Mouse (Mus musculus) liver, postnatal 0 days (tissue): ENCODE data around the gene Epha4. TPM values are rescaled to one million over a fixed set of nuclear protein-coding genes. Genes with fewer than 3 reads are reported as not detected.

Experiments
- ATAC-seq: fragments of 200-750 bp; cut with Nextera tagmentation; 2 replicates; pipeline ENCODE4 v1.8.0; 2017; ENCODE audit warnings: mild to moderate bottlenecking, moderate library complexity
- DNase-seq: peaks from one replicate; pipeline ENCODE4 v3.0.0-alpha.2; 2016
- H3K27ac ChIP-seq: fragments of 300-500 bp; sonication (generic); 2 replicates; pipeline ENCODE4 v1.5.1; 2014; ENCODE audit warnings: antibody characterized with exemption, moderate library complexity, mild to moderate bottlenecking, low read depth
- H3K27me3 ChIP-seq: fragments of 300-500 bp; sonication (generic); 2 replicates; pipeline ENCODE4 v1.6.1; 2014; ENCODE audit warnings: low read length, control low read depth, mixed read lengths; ENCODE audit not compliant: insufficient read depth
- H3K36me3 ChIP-seq: fragments of 300-500 bp; sonication (generic); replicated peaks from 2 replicates; pipeline ENCODE4 v1.6.1; 2014; ENCODE audit warnings: mild to moderate bottlenecking, control low read depth, low read length, moderate library complexity, mixed read lengths; ENCODE audit not compliant: insufficient read depth
- H3K4me1 ChIP-seq: fragments of 300-500 bp; sonication (generic); 2 replicates; pipeline ENCODE4 v1.6.1; 2014; ENCODE audit warnings: antibody characterized with exemption, mild to moderate bottlenecking, control low read depth; ENCODE audit not compliant: insufficient read depth
- H3K4me2 ChIP-seq: fragments of 300-500 bp; sonication (generic); 2 replicates; pipeline ENCODE4 v1.6.1; 2014; ENCODE audit warnings: low read depth, mild to moderate bottlenecking, low read length, moderate library complexity, mixed read lengths
- H3K4me3 ChIP-seq: fragments of 300-500 bp; sonication (generic); 2 replicates; pipeline ENCODE4 v1.5.1; 2014; ENCODE audit warnings: low read depth, low read length
- H3K9ac ChIP-seq: fragments of 300-500 bp; sonication (generic); replicated peaks from 2 replicates; pipeline ENCODE4 v1.6.1; 2014; ENCODE audit warnings: mild to moderate bottlenecking, moderate library complexity
- H3K9me3 ChIP-seq: fragments of 300-500 bp; sonication (generic); 2 replicates; pipeline ENCODE4 v1.6.1; 2016; ENCODE audit warnings: mild to moderate bottlenecking, control low read depth, low read length, mixed read lengths
- CTCF ChIP-seq: sonication (generic); IDR thresholded peaks from 2 replicates; pipeline ENCODE4 v1.5.1; 2016; ENCODE audit warnings: antibody characterized with exemption, low read depth
- EP300 ChIP-seq: IDR thresholded peaks from 2 replicates; pipeline ENCODE4 v1.6.1; 2016; ENCODE audit warnings: antibody characterized with exemption, low read depth, mild to moderate bottlenecking
- WGBS: fragments of 180-500 bp; shearing (Covaris S2); extraction: QIAGEN DNeasy Blood & Tissue Kit; methylation state at CpG from one replicate; pipeline ENCODE4 v1.1.7; 2014; ENCODE audit not compliant: insufficient replicate concordance; 5-methylcytosine and 5-hydroxymethylcytosine counted together
- polyA plus RNA-seq: library from polyadenylated mRNA; unstranded; fragments of >200 nt; fragmentation: Nextera tagmentation; extraction: Ambion mirVana; gene quantifications from 2 replicates; pipeline ENCODE4 v1.2.1, GENCODE M21; 2015

The Epha4 gene
- polyA plus RNA-seq, 1 experiment from 2014 or later: 0.51 TPM

GRCm38 (mm10) chr1:77461877-77462615 lies 52.8 kb downstream of the Epha4 start:
- H3K27me3 ChIP-seq: no peaks in the 10 kb centered on the region
- WGBS: 41% methylated on average over 3 of the region's 3 CpGs
- TF ChIP-seq CTCF (no peak), EP300 (no peak)
- H3K27ac ChIP-seq: no peak overlapping the region
- H3K36me3 ChIP-seq: no peaks in the 10 kb centered on the region
- no peak overlapping the region for H3K9ac ChIP-seq
- H3K9me3 ChIP-seq: no peaks in the 10 kb centered on the region
- peaks cover 3% of the 10 kb centered on the region; the same call in 1 of the 2 replicates for H3K4me1 ChIP-seq
- H3K4me2 ChIP-seq: no peak overlapping the region
- no peak for ATAC-seq
- DNase-seq: no peak
- H3K4me3 ChIP-seq: no peak overlapping the region

GRCm38 (mm10) chr1:77460831-77461629 lies 53.9 kb downstream of the Epha4 start:
- no peak for DNase-seq
- no peak for ATAC-seq

GRCm38 (mm10) chr1:77458751-77459385 lies 56.0 kb downstream of the Epha4 start:
- 73% methylated on average over 7 of the region's 7 CpGs for WGBS
- no peaks in the 10 kb centered on the region for H3K36me3 ChIP-seq
- H3K4me1 ChIP-seq: peaks cover 3% of the 10 kb centered on the region; the same call in 1 of the 2 replicates
- H3K9ac ChIP-seq: no peak overlapping the region
- no peaks in the 10 kb centered on the region for H3K9me3 ChIP-seq
- no peak overlapping the region for H3K4me2 ChIP-seq
- H3K27me3 ChIP-seq: no peaks in the 10 kb centered on the region
- no peak overlapping the region for H3K4me3 ChIP-seq
- ATAC-seq: no peak
- TF ChIP-seq EP300 (no peak), CTCF (no peak)
- no peak overlapping the region for H3K27ac ChIP-seq
- DNase-seq: no peak

More at GRCm38 (mm10) chr1:77460831-77461629, 53.9 kb downstream of the Epha4 start:
- Histone ChIP-seq H3K27me3 (no peaks in the 10 kb centered on the region), H3K4me1 (peaks cover 3% of the 10 kb centered on the region; the same call in 1 of the 2 replicates), H3K4me2 (no peak overlapping the region), H3K9ac (no peak overlapping the region), H3K36me3 (no peaks in the 10 kb centered on the region), H3K27ac (no peak overlapping the region), H3K4me3 (no peak overlapping the region), H3K9me3 (no peaks in the 10 kb centered on the region)
- WGBS: 66% methylated on average over 11 of the region's 11 CpGs
- TF ChIP-seq CTCF (no peak), EP300 (no peak)

GRCm38 (mm10) chr1:77457446-77457800 lies 57.5 kb downstream of the Epha4 start:
- 60% methylated on average over 6 of the region's 6 CpGs for WGBS
- ATAC-seq (no peak), DNase-seq (no peak)
- H3K27ac ChIP-seq: no peak overlapping the region
- no peaks in the 10 kb centered on the region for H3K27me3 ChIP-seq
- H3K4me2 ChIP-seq: no peak overlapping the region
- no peaks in the 10 kb centered on the region for H3K36me3 ChIP-seq
- H3K9me3 ChIP-seq: no peaks in the 10 kb centered on the region
- H3K9ac ChIP-seq: no peak overlapping the region
- H3K4me3 ChIP-seq: no peak overlapping the region
- TF ChIP-seq CTCF: no peak
- TF ChIP-seq EP300: no peak
- H3K4me1 ChIP-seq: peaks cover 3% of the 10 kb centered on the region; the same call in 1 of the 2 replicates

GRCm38 (mm10) chr1:77456695-77457445 lies 58.0 kb downstream of the Epha4 start:
- 69% methylated on average over 7 of the region's 7 CpGs for WGBS
- H3K9ac ChIP-seq: no peak overlapping the region
- H3K4me3 ChIP-seq: no peak overlapping the region
- ATAC-seq (no peak), DNase-seq (no peak)
- no peak overlapping the region for H3K27ac ChIP-seq
- no peak for TF ChIP-seq CTCF
- TF ChIP-seq EP300: no peak
- H3K4me2 ChIP-seq: no peak overlapping the region
- no peaks in the 10 kb centered on the region for H3K9me3 ChIP-seq
- peaks cover 1% of the 10 kb centered on the region; the same call in 1 of the 2 replicates for H3K4me1 ChIP-seq
- no peaks in the 10 kb centered on the region for H3K36me3 ChIP-seq
- H3K27me3 ChIP-seq: no peaks in the 10 kb centered on the region
